Mouse (Mus musculus): ENCODE data around the gene Gm44503. TPM values are rescaled to one million over a fixed set of nuclear protein-coding genes. Genes with fewer than 3 reads are reported as not detected.

Gm44503 gene
- polyA plus RNA-seq, 1 experiment from 2014 or later, result not detected

GRCm38 (mm10) chr9:73063621-73064290 lies 105.1 kb downstream of the Gm44503 start:
- Histone ChIP-seq H3K4me2 (replicated peaks; ENCODE audit: low read depth) (peak overlapping the region; percentile 8; the same call in 1 of the 2 replicates), H3K9me3 (ENCODE audit: control insufficient read depth, low read length) (no peaks in the 10 kb centered on the region), H3K36me3 (ENCODE audit: control insufficient read depth, insufficient read depth, low read length) (no peaks in the 10 kb centered on the region), H3K27ac (replicated peaks) (0 out of 2 replicates have a peak overlapping the region, but pooled peaks have one; percentile 0), H3K4me1 (replicated peaks; ENCODE audit: control insufficient read depth, insufficient read depth) (peaks cover 7% of the 10 kb centered on the region; the same call in 1 of the 2 replicates), H3K9ac (ENCODE audit: low read length) (no peak overlapping the region), H3K27me3 (ENCODE audit: control insufficient read depth, insufficient read depth, low read length) (no peaks in the 10 kb centered on the region), H3K4me3 (ENCODE audit: low read depth, low read length) (no peak overlapping the region)
- no peak for ATAC-seq (ENCODE audit: low FRiP score, low TSS enrichment)
- no peak for DNase-seq (ENCODE audit: low spot score)
- WGBS, result 36% methylated on average over 15 of the region's 15 CpGs
- TF ChIP-seq CTCF (IDR thresholded peaks at IDR 0.05; ENCODE audit: low read depth) (no peak), EP300 (optimal IDR thresholded peaks at IDR 0.05) (no peak)

Small RNA genes within 50 kb of the gene (microRNA-seq; reads per million reads assigned to microRNA genes)
- gene Gm27353, result not detected

Other genes with a start within 250 kb of the Gm44503 start
- 0.06 TPM in 2 replicates for gene Prtg, start 152.0 kb upstream of the Gm44503 start, polyA plus RNA-seq (2015; fragmentation: Nextera tagmentation; extraction: Ambion mirVana)
- gene Pygo1, start 33.2 kb upstream of the Gm44503 start, polyA plus RNA-seq (2015; fragmentation: Nextera tagmentation; extraction: Ambion mirVana), result 1.1 and 1.4 TPM in 2 replicates
- 0.28 and 0.51 TPM in 2 replicates for gene Dyx1c1, start 67 bp upstream of the Gm44503 start, polyA plus RNA-seq (2015; fragmentation: Nextera tagmentation; extraction: Ambion mirVana)
- 10.6 and 12.0 TPM in 2 replicates for gene Ccpg1os, start 26.5 kb downstream of the Gm44503 start, polyA plus RNA-seq (2015; fragmentation: Nextera tagmentation; extraction: Ambion mirVana)
- 22.9 and 26.0 TPM in 2 replicates for gene Ccpg1, start 26.6 kb downstream of the Gm44503 start, polyA plus RNA-seq (2015; fragmentation: Nextera tagmentation; extraction: Ambion mirVana)
- 7.7 and 8.7 TPM in 2 replicates for gene Pigb, start 81.5 kb downstream of the Gm44503 start, polyA plus RNA-seq (2015; fragmentation: Nextera tagmentation; extraction: Ambion mirVana)
- gene Rab27a, start 86.0 kb downstream of the Gm44503 start, polyA plus RNA-seq (2015; fragmentation: Nextera tagmentation; extraction: Ambion mirVana), result 22.5 and 22.7 TPM in 2 replicates
- gene Khdc3, start 143.0 kb downstream of the Gm44503 start, polyA plus RNA-seq (2015; fragmentation: Nextera tagmentation; extraction: Ambion mirVana), result not detected in 2 replicates
- not detected in 2 replicates for gene Gm20509, start 143.6 kb downstream of the Gm44503 start, polyA plus RNA-seq (2015; fragmentation: Nextera tagmentation; extraction: Ambion mirVana)
- 55.6 and 56.3 TPM in 2 replicates for gene Rsl24d1, start 154.6 kb downstream of the Gm44503 start, polyA plus RNA-seq (2015; fragmentation: Nextera tagmentation; extraction: Ambion mirVana)